Mouse (Mus musculus): ENCODE measurements around the gene Zfp697. TPM values are rescaled to one million over a fixed set of nuclear protein-coding genes. Genes with fewer than 3 reads are reported as not detected.

The Zfp697 gene
- polyA plus RNA-seq, 1 experiment = 20.6 TPM

- no peak overlapping the region for H3K27ac ChIP-seq (ENCODE audit: insufficient read depth, low read length)
- peaks cover 9% of the 10 kb centered on the region for H3K4me1 ChIP-seq (ENCODE audit: control insufficient read depth, insufficient read depth, low read length)
- TF ChIP-seq CTCF (IDR thresholded peaks at IDR 0.05; ENCODE audit: extremely low read depth, insufficient read depth, low read length) = no peak
- TF ChIP-seq POLR2A (IDR thresholded peaks at IDR 0.05; ENCODE audit: extremely low read depth, insufficient read depth, low read length) = no peak
- no peak overlapping the region for H3K4me3 ChIP-seq (ENCODE audit: insufficient read depth, low read length)
These were observed 32.0 kb downstream of the Zfp697 start for GRCm38 (mm10) chr3:98414296-98414695.

- Histone ChIP-seq H3K4me3 (ENCODE audit: insufficient read depth, low read length) (no peak overlapping the region), H3K4me1 (ENCODE audit: control insufficient read depth, insufficient read depth, low read length) (peaks cover 11% of the 10 kb centered on the region), H3K27ac (ENCODE audit: insufficient read depth, low read length) (no peak overlapping the region; the same call in 1 of the 2 replicates)
- TF ChIP-seq CTCF (IDR thresholded peaks at IDR 0.05; ENCODE audit: extremely low read depth, insufficient read depth, low read length) (no peak), POLR2A (IDR thresholded peaks at IDR 0.05; ENCODE audit: extremely low read depth, insufficient read depth, low read length) (no peak)
These were observed 34.4 kb downstream of the Zfp697 start for GRCm38 (mm10) chr3:98416426-98417250.

GRCm38 (mm10) chr3:98417328-98417727, 35.1 kb downstream of the Zfp697 start:
- no peak for TF ChIP-seq POLR2A (IDR thresholded peaks at IDR 0.05; ENCODE audit: extremely low read depth, insufficient read depth, low read length)
- TF ChIP-seq CTCF (IDR thresholded peaks at IDR 0.05; ENCODE audit: extremely low read depth, insufficient read depth, low read length) = no peak
- Histone ChIP-seq H3K27ac (ENCODE audit: insufficient read depth, low read length) (no peak overlapping the region), H3K4me3 (ENCODE audit: insufficient read depth, low read length) (no peak overlapping the region), H3K4me1 (ENCODE audit: control insufficient read depth, insufficient read depth, low read length) (peaks cover 13% of the 10 kb centered on the region)

GRCm38 (mm10) chr3:98418991-98419785, 36.9 kb downstream of the Zfp697 start:
- Histone ChIP-seq H3K27ac (ENCODE audit: insufficient read depth, low read length) (no peak overlapping the region), H3K4me3 (ENCODE audit: insufficient read depth, low read length) (no peak overlapping the region), H3K4me1 (ENCODE audit: control insufficient read depth, insufficient read depth, low read length) (peaks cover 13% of the 10 kb centered on the region)
- TF ChIP-seq CTCF (IDR thresholded peaks at IDR 0.05; ENCODE audit: extremely low read depth, insufficient read depth, low read length) (no peak), POLR2A (IDR thresholded peaks at IDR 0.05; ENCODE audit: extremely low read depth, insufficient read depth, low read length) (no peak)

GRCm38 (mm10) chr3:98419786-98420070, 37.5 kb downstream of the Zfp697 start:
- H3K4me3 ChIP-seq (ENCODE audit: insufficient read depth, low read length) = no peak overlapping the region
- H3K4me1 ChIP-seq (ENCODE audit: control insufficient read depth, insufficient read depth, low read length) = peaks cover 13% of the 10 kb centered on the region
- no peak for TF ChIP-seq CTCF (IDR thresholded peaks at IDR 0.05; ENCODE audit: extremely low read depth, insufficient read depth, low read length)
- no peak for TF ChIP-seq POLR2A (IDR thresholded peaks at IDR 0.05; ENCODE audit: extremely low read depth, insufficient read depth, low read length)
- no peak overlapping the region for H3K27ac ChIP-seq (ENCODE audit: insufficient read depth, low read length)

- Histone ChIP-seq H3K4me3 (ENCODE audit: insufficient read depth, low read length) (no peak overlapping the region), H3K4me1 (ENCODE audit: control insufficient read depth, insufficient read depth, low read length) (peaks cover 5% of the 10 kb centered on the region; the same call in 1 of the 2 replicates), H3K27ac (ENCODE audit: insufficient read depth, low read length) (no peak overlapping the region)
- TF ChIP-seq CTCF (IDR thresholded peaks at IDR 0.05; ENCODE audit: extremely low read depth, insufficient read depth, low read length) (no peak), POLR2A (IDR thresholded peaks at IDR 0.05; ENCODE audit: extremely low read depth, insufficient read depth, low read length) (no peak)
These were observed 40.7 kb downstream of the Zfp697 start for GRCm38 (mm10) chr3:98422926-98423325.

GRCm38 (mm10) chr3:98426749-98427148, 44.5 kb downstream of the Zfp697 start:
- peak overlapping the region; percentile 46 for H3K4me3 ChIP-seq (ENCODE audit: insufficient read depth, low read length)
- TF ChIP-seq CTCF (IDR thresholded peaks at IDR 0.05; ENCODE audit: extremely low read depth, insufficient read depth, low read length) (no peak), POLR2A (IDR thresholded peaks at IDR 0.05; ENCODE audit: extremely low read depth, insufficient read depth, low read length) (no peak)
- peaks cover 1% of the 10 kb centered on the region; the same call in 1 of the 2 replicates for H3K4me1 ChIP-seq (ENCODE audit: control insufficient read depth, insufficient read depth, low read length)
- H3K27ac ChIP-seq (ENCODE audit: insufficient read depth, low read length) = no peak overlapping the region

- H3K4me3 ChIP-seq (ENCODE audit: insufficient read depth, low read length) = peak overlapping the region; percentile 46
- H3K4me1 ChIP-seq (ENCODE audit: control insufficient read depth, insufficient read depth, low read length) = no peaks in the 10 kb centered on the region
- TF ChIP-seq CTCF (IDR thresholded peaks at IDR 0.05; ENCODE audit: extremely low read depth, insufficient read depth, low read length) (no peak), POLR2A (IDR thresholded peaks at IDR 0.05; ENCODE audit: extremely low read depth, insufficient read depth, low read length) (no peak)
- H3K27ac ChIP-seq (ENCODE audit: insufficient read depth, low read length) = peak overlapping the region; percentile 74
These were observed 45.0 kb downstream of the Zfp697 start for GRCm38 (mm10) chr3:98427260-98427599.

GRCm38 (mm10) chr3:98427600-98428448, 45.6 kb downstream of the Zfp697 start:
- Histone ChIP-seq H3K4me3 (ENCODE audit: insufficient read depth, low read length) (peak overlapping the region; percentile 46), H3K27ac (ENCODE audit: insufficient read depth, low read length) (peak overlapping the region; percentile 74), H3K4me1 (ENCODE audit: control insufficient read depth, insufficient read depth, low read length) (no peaks in the 10 kb centered on the region)
- TF ChIP-seq POLR2A (IDR thresholded peaks at IDR 0.05; ENCODE audit: extremely low read depth, insufficient read depth, low read length) (peak; percentile 60; the same call in 1 of the 2 replicates), CTCF (IDR thresholded peaks at IDR 0.05; ENCODE audit: extremely low read depth, insufficient read depth, low read length) (no peak)
